Mouse (Mus musculus): ENCODE measurements around the gene Zfp831.

The Zfp831 gene

DNA sequence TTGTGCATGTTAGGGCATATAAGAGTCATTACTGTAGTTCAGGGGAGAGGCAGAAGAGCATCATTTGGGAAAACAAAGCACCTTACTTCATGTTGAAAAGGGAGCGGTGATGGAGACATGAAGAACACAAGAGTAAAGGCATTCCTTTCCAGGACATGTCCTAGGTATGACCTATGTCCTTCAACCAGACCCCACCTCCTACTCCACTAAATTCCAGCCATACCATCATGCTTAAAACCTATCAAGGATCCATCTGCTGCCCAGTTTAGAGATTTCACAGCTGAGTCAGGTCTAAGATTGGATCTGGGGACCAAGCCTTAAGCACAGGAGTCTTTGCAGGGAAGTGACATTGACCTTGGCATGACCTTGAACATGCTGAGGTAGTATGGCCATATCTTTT lies 91.9 kb downstream of the Zfp831 start:
- no peak for DNase-seq (ENCODE audit: low spot score)

DNA sequence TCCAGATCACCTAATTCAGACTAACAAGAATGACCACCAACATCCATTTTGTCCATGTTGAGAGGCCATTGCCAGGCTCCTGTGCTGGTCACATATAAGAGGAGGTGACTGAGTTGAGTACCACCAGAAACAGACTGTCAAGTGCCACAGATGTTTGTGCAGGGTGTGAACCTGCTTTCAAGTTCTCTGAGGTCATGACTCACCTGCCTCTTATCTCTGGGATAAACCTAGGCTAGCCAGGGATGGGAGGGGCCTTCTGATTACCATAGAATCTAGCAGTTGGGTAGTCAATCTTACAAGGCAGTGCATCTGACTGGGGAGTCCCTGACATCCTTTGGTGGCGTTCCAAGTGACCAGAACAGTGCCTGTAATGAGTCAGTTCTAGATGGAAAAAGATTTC lies 103.8 kb downstream of the Zfp831 start:
- no peak for DNase-seq (ENCODE audit: low spot score)

- DNase-seq (ENCODE audit: low spot score) = no peak
These were observed 105.0 kb downstream of the Zfp831 start for GRCm38 (mm10) chr2:174748381-174748780.

- DNase-seq (ENCODE audit: low spot score) = no peak
These were observed 109.9 kb downstream of the Zfp831 start for GRCm38 (mm10) chr2:174753197-174753596.

DNA sequence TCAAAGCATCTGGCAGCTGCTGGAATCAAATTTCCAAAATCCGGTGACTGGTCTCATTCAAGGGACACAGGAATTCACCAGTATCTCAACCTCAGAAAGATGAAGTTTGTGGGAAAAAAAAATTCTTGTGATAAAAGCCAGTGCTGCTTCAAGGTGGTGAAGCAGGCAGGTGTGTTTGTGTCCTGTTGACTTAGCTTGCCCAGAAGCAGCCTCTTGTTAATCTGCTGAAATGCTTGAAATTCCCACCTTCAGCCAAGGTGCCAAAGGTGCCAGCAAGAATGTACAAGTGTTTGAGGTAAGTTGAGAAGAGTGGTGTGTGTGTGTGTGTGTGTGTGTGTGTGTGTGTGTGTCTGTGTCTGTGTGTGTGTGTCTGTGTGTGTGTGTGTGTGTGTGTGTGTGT lies 110.9 kb downstream of the Zfp831 start:
- no peak for DNase-seq (ENCODE audit: low spot score)

DNA sequence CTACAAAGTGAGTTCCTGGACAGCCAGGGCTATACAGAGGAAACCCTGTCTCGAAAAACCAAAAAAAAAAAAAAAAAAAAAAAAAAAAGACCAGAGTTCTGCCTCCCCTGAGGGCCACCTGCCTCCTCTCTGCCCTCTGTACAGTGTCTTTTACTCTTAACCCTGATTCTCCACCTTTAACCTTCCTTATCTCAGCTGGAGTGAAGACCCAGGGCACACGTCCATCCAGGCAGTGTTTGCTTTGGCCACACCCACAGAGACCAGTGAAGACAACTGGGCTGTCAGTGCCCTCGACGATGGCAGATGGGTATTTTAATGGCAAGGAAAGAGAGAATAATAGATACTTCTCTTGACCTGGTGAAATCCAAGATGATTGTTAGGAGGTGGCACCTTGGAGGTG lies 115.9 kb downstream of the Zfp831 start:
- no peak for DNase-seq (ENCODE audit: low spot score)
